Mouse (Mus musculus) CH12.LX (cell line): ENCODE data around the gene Ccnc. TPM values are rescaled to one million over a fixed set of nuclear protein-coding genes. Genes with fewer than 3 reads are reported as not detected.
A peak's percentile ranks its signal among the peaks of the same experiment; 100 is the strongest.

Experiments used
- DNase-seq: peaks from one replicate; pipeline ENCODE4 v3.0.0-alpha.2; 2013; ENCODE audit errors: extremely low read depth
- H3K27ac ChIP-seq: 2 replicates; pipeline ENCODE4 v1.5.1; 2012; ENCODE audit warnings: low read depth, mild to moderate bottlenecking, control low read depth, moderate library complexity; ENCODE audit not compliant: insufficient read depth
- H3K27me3 ChIP-seq: replicated peaks from 2 replicates; pipeline ENCODE3; 2012; ENCODE audit warnings: inconsistent platforms
- H3K36me3 ChIP-seq, 2 experiments: replicated peaks in 1 of 2; 2 replicates each; pipeline versions ENCODE3 to v1.6.1; 2012; ENCODE audit warnings: inconsistent platforms in 1 of 2, low read length in 1 of 2, mild to moderate bottlenecking in 1 of 2, mixed read lengths in 1 of 2, moderate library complexity in 1 of 2; ENCODE audit not compliant: control insufficient read depth in 1 of 2, insufficient read depth in 1 of 2
- H3K4me1 ChIP-seq, 2 experiments: 2 replicates each; pipeline ENCODE4 v1.6.1; 2012; ENCODE audit warnings: inconsistent platforms in 1 of 2, moderate library complexity in 1 of 2; ENCODE audit not compliant: insufficient read depth in 2 of 2, control insufficient read depth in 1 of 2
- H3K4me2 ChIP-seq: 2 replicates; pipeline ENCODE4 v1.6.1; 2012; ENCODE audit warnings: low read depth, mild to moderate bottlenecking, control low read depth; ENCODE audit not compliant: poor library complexity, insufficient read depth, severe bottlenecking
- H3K4me3 ChIP-seq, 3 experiments: fragments of 150-350 bp in 1 of 3; sonication (generic) in 1 of 3; replicated peaks in 1 of 3; 2 replicates each; pipeline versions ENCODE3 to v1.5.1; 2011 to 2012; ENCODE audit warnings: low read depth in 2 of 3, low read length in 2 of 3, mild to moderate bottlenecking in 2 of 3, moderate library complexity in 2 of 3, control low read depth in 1 of 3, improper control_type of control experiment in 1 of 3, inconsistent platforms in 1 of 3, mixed read lengths in 1 of 3; ENCODE audit not compliant: poor library complexity in 1 of 3
- H3K79me2 ChIP-seq: replicated peaks from 2 replicates; pipeline ENCODE4 v1.6.1; 2012; ENCODE audit warnings: mild to moderate bottlenecking, moderate library complexity; ENCODE audit not compliant: control insufficient read depth, poor library complexity, insufficient read depth, severe bottlenecking; ENCODE audit errors: extremely low read depth
- H3K9ac ChIP-seq: 2 replicates; pipeline ENCODE4 v1.6.1; 2012; ENCODE audit warnings: low read depth, mild to moderate bottlenecking, control low read depth, moderate library complexity; ENCODE audit not compliant: insufficient read depth
- H3K9me3 ChIP-seq: replicated peaks from 2 replicates; pipeline ENCODE3; 2012; ENCODE audit warnings: low read length, inconsistent platforms, mixed read lengths
- CTCF ChIP-seq, 2 experiments: IDR thresholded peaks in 1 of 2; conservative IDR thresholded peaks in 1 of 2; 2 replicates each; pipeline ENCODE4 v1.5.1; 2011 to 2012; ENCODE audit warnings: low read depth in 2 of 2, low read length in 2 of 2, improper control_type of control experiment in 1 of 2, inconsistent platforms in 1 of 2, mild to moderate bottlenecking in 1 of 2, moderate library complexity in 1 of 2
- E2F4 ChIP-seq: IDR thresholded peaks from 2 replicates; pipeline ENCODE4 v1.6.1; 2011; ENCODE audit warnings: low read depth, low read length, improper control_type of control experiment; ENCODE audit not compliant: insufficient replicate concordance
- ELF1 ChIP-seq: IDR thresholded peaks from 2 replicates; pipeline ENCODE4 v1.6.1; 2014; ENCODE audit warnings: low read depth, mild to moderate bottlenecking, inconsistent platforms, low read length, improper control_type of control experiment
- HCFC1 ChIP-seq: IDR thresholded peaks from 2 replicates; pipeline ENCODE4 v1.6.1; 2012; ENCODE audit warnings: low read depth, mild to moderate bottlenecking, inconsistent platforms, low read length, improper control_type of control experiment
- MAZ ChIP-seq: IDR thresholded peaks from 2 replicates; pipeline ENCODE4 v1.6.1; 2012; ENCODE audit warnings: low read depth, mild to moderate bottlenecking, inconsistent platforms, low read length, improper control_type of control experiment, moderate library complexity
- MXI1 ChIP-seq: IDR thresholded peaks from 2 replicates; pipeline ENCODE4 v1.6.1; 2011; ENCODE audit warnings: mild to moderate bottlenecking, low read depth, low read length, improper control_type of control experiment
- RCOR1 ChIP-seq: conservative IDR thresholded peaks from 2 replicates; pipeline ENCODE4 v1.6.1; 2012; ENCODE audit warnings: low read depth, mild to moderate bottlenecking, inconsistent platforms, low read length, improper control_type of control experiment
- SIN3A ChIP-seq: IDR thresholded peaks from 2 replicates; pipeline ENCODE4 v1.6.1; 2012; ENCODE audit warnings: low read length, improper control_type of control experiment, inconsistent platforms
- SMC3 ChIP-seq: IDR thresholded peaks from 2 replicates; pipeline ENCODE4 v1.6.1; 2011; ENCODE audit warnings: low read depth, low read length, improper control_type of control experiment
- USF1 ChIP-seq: IDR thresholded peaks from 2 replicates; pipeline ENCODE4 v1.6.1; 2014; ENCODE audit warnings: low read depth, mild to moderate bottlenecking, inconsistent platforms, low read length, improper control_type of control experiment
- USF2 ChIP-seq: conservative IDR thresholded peaks from 2 replicates; pipeline ENCODE4 v1.6.1; 2011; ENCODE audit warnings: low read depth, low read length, improper control_type of control experiment
- ZKSCAN1 ChIP-seq: IDR thresholded peaks from 2 replicates; pipeline ENCODE4 v1.6.1; 2012; ENCODE audit warnings: low read depth, inconsistent platforms, low read length, improper control_type of control experiment, borderline replicate concordance
- ZNF384 ChIP-seq: IDR thresholded peaks from 2 replicates; pipeline ENCODE4 v1.6.1; 2012; ENCODE audit warnings: low read depth, low read length, improper control_type of control experiment, inconsistent platforms
- dilution Hi-C: fragments of 300-500 bp; cut with MboI; formaldehyde crosslinking; loops from 2 replicates; pipeline ENCODE4 v1.14.3; 2020; ENCODE audit warnings: low sequenced_read_pairs; ENCODE audit not compliant: extremely low pct_unique_long_range_greater_than_20kb, extremely low pct_ligation_motif_present
- in situ Hi-C: fragments of 300-500 bp; cut with MboI; formaldehyde crosslinking; loops from 3 replicates; pipeline ENCODE4 v1.14.3; 2019; ENCODE audit warnings: low sequenced_read_pairs, low pct_ligation_motif_present, low pct_unique_long_range_greater_than_20kb, mixed read lengths
- polyA plus RNA-seq: library from polyadenylated mRNA; unstranded; fragments of >175 nt; gene quantifications from 2 replicates; pipeline ENCODE4 v1.2.1, GENCODE M21; 2012; ENCODE audit warnings: low read depth; ENCODE audit not compliant: insufficient read length
- total RNA-seq, 2 experiments: library from RNA; depleted of rRNA; stranded (reverse); fragments of 300-350 nt in 1 of 2; fragments of >200 nt in 1 of 2; gene quantifications; 2 replicates each; pipeline ENCODE4 v1.2.3; 2012 to 2014

The Ccnc gene
- total and polyA plus RNA-seq, 3 experiments, result 20.7 to 61.4 (median 32.3) TPM

DNA sequence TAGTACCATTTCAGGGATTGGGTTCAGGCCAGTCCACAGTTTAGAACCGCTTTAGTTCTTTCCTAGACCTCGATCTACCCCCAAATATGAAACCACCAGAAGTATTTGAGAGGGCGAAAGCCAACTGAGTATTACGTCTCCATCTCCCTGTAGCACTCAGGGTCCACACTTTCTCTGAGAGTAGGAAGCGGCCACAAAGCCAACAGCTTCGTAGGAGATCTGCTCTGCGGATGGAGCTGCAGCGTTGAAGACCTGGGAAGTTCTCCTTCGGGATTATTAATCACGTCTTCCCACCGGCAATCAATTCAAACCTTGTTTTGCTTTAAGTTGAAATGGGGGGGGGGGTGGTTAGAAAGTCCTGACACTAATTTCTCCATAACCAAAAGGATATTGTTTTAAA, 41.1 kb upstream of the Ccnc start:
- Histone ChIP-seq H3K27ac (no peak overlapping the region), H3K4me1 (no peaks in the 10 kb centered on the region), H3K4me2 (no peak overlapping the region), H3K79me2 (no peaks in the 10 kb centered on the region), H3K36me3 (no peaks in the 10 kb centered on the region), H3K27me3 (no peaks in the 10 kb centered on the region), H3K9me3 (peaks cover 4% of the 10 kb centered on the region), H3K9ac (no peak overlapping the region), H3K4me3 (no peak overlapping the region)
- dilution Hi-C loops (no loop called here), in situ Hi-C loops (loop anchor here (25.0 kb wide), 1 partner anchor 249 kb away; no protein-coding TSS in a partner anchor)
- DNase-seq, result no peak
- TF ChIP-seq ZNF384, result no peak
- no peak for TF ChIP-seq SIN3A
- no peak for TF ChIP-seq MXI1
- TF ChIP-seq SMC3, result no peak
- no peak for TF ChIP-seq RCOR1
- no peak for TF ChIP-seq ELF1
- TF ChIP-seq E2F4, result no peak
- no peak for TF ChIP-seq USF2
- TF ChIP-seq ZKSCAN1, result no peak
- no peak for TF ChIP-seq HCFC1
- no peak for TF ChIP-seq MAZ
- TF ChIP-seq USF1, result no peak
- TF ChIP-seq, all 38 proteins: peak for 0

DNA sequence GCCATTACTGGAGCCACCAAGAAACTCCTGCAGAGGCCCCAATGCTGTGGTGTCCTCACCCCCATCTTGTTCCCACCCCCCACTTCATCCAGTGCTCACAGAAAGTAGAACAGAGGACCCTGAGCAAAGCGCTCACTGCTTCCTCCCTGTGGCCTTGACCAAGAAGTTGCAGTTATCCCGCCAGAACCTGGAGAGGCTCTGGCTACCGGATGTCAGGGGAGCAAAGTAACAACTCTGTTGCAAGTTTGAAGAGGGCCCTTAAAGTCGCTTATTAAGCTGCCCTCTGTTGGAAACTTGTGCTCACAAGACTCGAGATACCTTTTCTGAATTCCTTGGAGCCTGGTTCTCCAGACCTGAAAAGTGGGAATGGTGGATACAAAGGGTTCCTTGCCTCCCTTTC, 40.6 kb upstream of the Ccnc start:
- dilution Hi-C loops, result no loop called here
- peaks cover 4% of the 10 kb centered on the region for H3K9me3 ChIP-seq
- DNase-seq, result no peak
- H3K4me2 ChIP-seq, result no peak overlapping the region
- H3K4me1 ChIP-seq, result no peaks in the 10 kb centered on the region
- H3K27me3 ChIP-seq, result no peaks in the 10 kb centered on the region
- H3K36me3 ChIP-seq, result no peaks in the 10 kb centered on the region
- no peak for TF ChIP-seq ZKSCAN1
- peak in 1 of 2 experiments; percentile 6; a peak in 1 of 4 replicates for TF ChIP-seq CTCF (conservative IDR thresholded peaks at IDR 0.05 in 1 of 2, IDR thresholded peaks at IDR 0.05 in 1 of 2; ENCODE audit: low read depth in 2 of 2, low read length in 2 of 2)
- no peak overlapping the region for H3K27ac ChIP-seq
- no peak overlapping the region for H3K9ac ChIP-seq
- no peaks in the 10 kb centered on the region for H3K79me2 ChIP-seq
- in situ Hi-C loops, result loop anchor here (25.0 kb wide), 1 partner anchor 250 kb away; no protein-coding TSS in a partner anchor
- H3K4me3 ChIP-seq, result no peak overlapping the region
